Mouse (Mus musculus) neural tube, embryonic 13.5 days (tissue): ENCODE measurements at regions not wholly inside any gene's neighbourhood (a gene's known extent, or its start where the extent isn't known, plus 50 kb on each side); places are given as distances from the start of the nearest gene placed in this dataset.

Source experiments
- ATAC-seq: fragments of 200-750 bp; cut with Nextera tagmentation; 2 replicates; pipeline ENCODE4 v1.8.0; 2017; ENCODE audit warnings: low read depth, mild to moderate bottlenecking, moderate TSS enrichment, moderate library complexity
- H3K27ac ChIP-seq: fragments of 300-500 bp; sonication (generic); replicated peaks from 2 replicates; pipeline ENCODE4 v1.5.1; 2015; ENCODE audit warnings: moderate library complexity, mild to moderate bottlenecking, inconsistent platforms
- H3K27me3 ChIP-seq: fragments of 300-500 bp; sonication (generic); 2 replicates; pipeline ENCODE4 v1.6.1; 2015; ENCODE audit warnings: mild to moderate bottlenecking, inconsistent platforms
- H3K36me3 ChIP-seq: fragments of 300-500 bp; sonication (generic); 2 replicates; pipeline ENCODE4 v1.6.1; 2015; ENCODE audit warnings: mild to moderate bottlenecking, inconsistent platforms
- H3K4me1 ChIP-seq: fragments of 300-500 bp; sonication (generic); replicated peaks from 2 replicates; pipeline ENCODE4 v1.6.1; 2015; ENCODE audit warnings: inconsistent platforms
- H3K4me2 ChIP-seq: fragments of 300-500 bp; sonication (generic); 2 replicates; pipeline ENCODE4 v1.6.1; 2015; ENCODE audit warnings: inconsistent platforms, mild to moderate bottlenecking, moderate library complexity
- H3K4me3 ChIP-seq: fragments of 300-500 bp; sonication (generic); 2 replicates; pipeline ENCODE4 v1.5.1; 2015; ENCODE audit warnings: mild to moderate bottlenecking, inconsistent platforms
- H3K9ac ChIP-seq: fragments of 300-500 bp; sonication (generic); 2 replicates; pipeline ENCODE4 v1.6.1; 2015; ENCODE audit warnings: moderate library complexity, mild to moderate bottlenecking, inconsistent platforms
- H3K9me3 ChIP-seq: fragments of 300-500 bp; sonication (generic); 2 replicates; pipeline ENCODE4 v1.6.1; 2016; ENCODE audit warnings: inconsistent platforms
- WGBS: fragments of 180-500 bp; shearing (Covaris S2); methylation state at CpG from one replicate; pipeline ENCODE4 v1.1.7; 2015; 5-methylcytosine and 5-hydroxymethylcytosine counted together

DNA sequence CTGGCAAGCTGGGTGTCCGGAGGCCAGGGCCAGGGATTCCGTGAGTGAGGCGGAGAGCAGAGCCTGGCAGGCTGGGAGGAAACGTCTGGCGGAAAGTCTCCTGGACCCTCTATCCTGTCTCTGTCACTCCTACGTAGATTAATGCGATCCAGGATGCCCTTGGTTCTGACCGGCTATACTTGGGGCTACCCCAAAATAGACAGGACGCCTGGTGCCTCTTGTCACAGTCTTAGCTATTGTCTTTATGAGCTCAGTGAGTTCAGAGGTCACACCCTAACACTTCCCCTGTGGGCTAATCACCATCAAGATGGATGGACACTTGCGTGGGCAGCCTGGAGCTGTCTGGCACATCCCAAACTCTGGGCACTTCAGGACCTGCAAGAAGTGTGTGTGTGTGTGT, 258.9 kb downstream of the Dhx35 start:
- no peaks in the 10 kb centered on the region for H3K36me3 ChIP-seq
- 70% methylated on average over 10 of the region's 10 CpGs for WGBS
- H3K4me1 ChIP-seq, result peaks cover 10% of the 10 kb centered on the region; the same call in 1 of the 2 replicates
- H3K4me2 ChIP-seq, result no peak overlapping the region
- no peaks in the 10 kb centered on the region for H3K9me3 ChIP-seq
- H3K27ac ChIP-seq, result no peak overlapping the region
- peak; percentile 32; the same call in 1 of the 2 replicates for ATAC-seq
- H3K9ac ChIP-seq, result no peak overlapping the region
- H3K4me3 ChIP-seq, result no peak overlapping the region
- H3K27me3 ChIP-seq, result peaks cover 57% of the 10 kb centered on the region

DNA sequence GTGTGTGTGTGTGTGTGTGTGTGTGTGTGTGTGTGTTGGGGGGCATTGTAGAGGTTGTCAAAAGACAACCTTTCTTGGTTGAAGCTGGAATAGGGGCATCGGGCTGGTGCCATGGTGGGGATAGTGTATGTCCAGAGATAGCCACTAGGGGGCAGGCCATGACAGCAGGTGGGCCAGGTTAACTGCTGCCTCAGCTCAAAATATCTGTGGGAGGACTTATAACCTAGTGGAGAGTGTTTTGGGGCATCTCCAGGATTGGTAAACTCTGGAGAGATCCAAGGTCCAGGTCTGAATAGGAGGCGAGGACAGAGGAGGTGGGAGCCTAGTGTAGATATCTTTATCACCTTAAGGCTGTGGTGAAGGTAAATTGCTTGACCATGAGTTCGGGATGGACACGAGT, 259.3 kb downstream of the Dhx35 start:
- ATAC-seq, result peak; percentile 69
- no peak overlapping the region for H3K4me2 ChIP-seq
- no peaks in the 10 kb centered on the region for H3K36me3 ChIP-seq
- 63% methylated on average over 4 of the region's 4 CpGs for WGBS
- H3K27ac ChIP-seq, result no peak overlapping the region
- no peak overlapping the region for H3K4me3 ChIP-seq
- H3K27me3 ChIP-seq, result peaks cover 59% of the 10 kb centered on the region
- no peak overlapping the region for H3K9ac ChIP-seq
- no peaks in the 10 kb centered on the region for H3K9me3 ChIP-seq
- peaks cover 10% of the 10 kb centered on the region; the same call in 1 of the 2 replicates for H3K4me1 ChIP-seq

DNA sequence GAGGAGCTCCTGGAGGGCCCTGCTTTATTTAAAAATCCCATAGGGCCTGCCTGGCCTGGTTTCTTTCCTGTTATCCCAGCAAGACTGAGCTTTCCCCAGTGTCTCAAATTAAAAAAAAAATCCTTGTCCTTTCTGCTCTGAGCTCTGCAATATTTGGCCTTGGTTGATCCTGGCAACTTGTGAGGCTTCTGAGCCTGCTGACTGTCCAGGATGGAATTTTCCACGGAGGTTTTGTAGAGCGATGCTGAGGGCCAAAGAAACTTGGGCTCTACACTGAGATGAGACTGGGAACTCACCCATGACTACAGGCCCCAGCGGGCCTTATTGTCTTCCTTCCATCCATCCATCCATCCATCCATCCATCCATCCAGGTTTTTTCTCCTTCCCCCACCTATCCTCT, 259.8 kb downstream of the Dhx35 start:
- Histone ChIP-seq H3K4me3 (no peak overlapping the region), H3K27ac (no peak overlapping the region), H3K36me3 (no peaks in the 10 kb centered on the region), H3K9ac (no peak overlapping the region), H3K9me3 (no peaks in the 10 kb centered on the region), H3K27me3 (peaks cover 63% of the 10 kb centered on the region), H3K4me1 (peaks cover 10% of the 10 kb centered on the region; the same call in 1 of the 2 replicates), H3K4me2 (no peak overlapping the region)
- no peak for ATAC-seq
- 86% methylated on average over 3 of the region's 3 CpGs for WGBS

DNA sequence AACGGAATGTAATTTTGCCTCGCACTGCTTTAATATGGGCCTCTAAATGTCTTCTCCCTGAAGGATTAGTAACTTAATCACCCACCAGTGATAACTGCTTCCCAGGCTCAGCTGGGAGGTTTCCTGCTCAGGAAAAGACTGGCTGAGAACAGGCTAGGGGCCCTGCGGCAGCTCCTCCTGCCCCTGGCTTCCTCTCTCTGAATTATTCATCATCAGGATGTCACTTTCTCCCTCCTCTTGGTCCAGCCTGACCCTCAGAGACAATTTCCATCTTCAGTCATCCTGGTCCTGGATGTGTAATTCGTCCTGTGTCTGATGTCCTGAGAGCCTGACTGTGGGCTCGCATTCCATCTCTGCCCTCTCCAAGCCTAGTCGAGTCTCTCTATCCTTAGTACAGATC, 261.2 kb downstream of the Dhx35 start:
- peaks cover 75% of the 10 kb centered on the region for H3K27me3 ChIP-seq
- H3K27ac ChIP-seq, result no peak overlapping the region
- no peak overlapping the region for H3K4me2 ChIP-seq
- no peaks in the 10 kb centered on the region for H3K36me3 ChIP-seq
- H3K9ac ChIP-seq, result no peak overlapping the region
- peaks cover 10% of the 10 kb centered on the region; the same call in 1 of the 2 replicates for H3K4me1 ChIP-seq
- no peak for ATAC-seq
- no peak overlapping the region for H3K4me3 ChIP-seq
- no peaks in the 10 kb centered on the region for H3K9me3 ChIP-seq
- 54% methylated on average over 6 of the region's 6 CpGs for WGBS

DNA sequence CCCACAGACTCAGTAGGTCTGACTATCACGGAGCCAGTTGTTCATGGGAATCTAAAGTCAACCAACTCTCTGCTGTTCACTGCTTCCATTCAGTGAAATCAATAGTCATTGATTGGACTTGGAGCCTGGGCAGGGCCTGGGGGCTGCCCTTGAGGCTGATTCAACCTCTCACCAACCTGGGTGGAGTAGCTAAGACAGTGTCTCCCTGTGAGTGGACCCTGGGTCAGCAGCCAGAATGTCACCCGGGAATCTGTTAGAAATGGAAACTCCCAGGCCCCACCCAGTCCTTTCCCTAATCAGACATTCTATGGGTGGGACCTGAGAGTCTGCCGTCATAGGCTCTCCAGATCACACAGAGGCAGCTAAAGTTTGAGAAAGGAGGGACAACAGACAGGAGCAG, 262.4 kb downstream of the Dhx35 start:
- Histone ChIP-seq H3K4me2 (no peak overlapping the region), H3K4me3 (no peak overlapping the region), H3K27me3 (peaks cover 87% of the 10 kb centered on the region), H3K27ac (no peak overlapping the region), H3K9me3 (no peaks in the 10 kb centered on the region), H3K9ac (no peak overlapping the region), H3K36me3 (no peaks in the 10 kb centered on the region), H3K4me1 (peaks cover 10% of the 10 kb centered on the region; the same call in 1 of the 2 replicates)
- 83% methylated on average over 3 of the region's 3 CpGs for WGBS
- ATAC-seq, result no peak

DNA sequence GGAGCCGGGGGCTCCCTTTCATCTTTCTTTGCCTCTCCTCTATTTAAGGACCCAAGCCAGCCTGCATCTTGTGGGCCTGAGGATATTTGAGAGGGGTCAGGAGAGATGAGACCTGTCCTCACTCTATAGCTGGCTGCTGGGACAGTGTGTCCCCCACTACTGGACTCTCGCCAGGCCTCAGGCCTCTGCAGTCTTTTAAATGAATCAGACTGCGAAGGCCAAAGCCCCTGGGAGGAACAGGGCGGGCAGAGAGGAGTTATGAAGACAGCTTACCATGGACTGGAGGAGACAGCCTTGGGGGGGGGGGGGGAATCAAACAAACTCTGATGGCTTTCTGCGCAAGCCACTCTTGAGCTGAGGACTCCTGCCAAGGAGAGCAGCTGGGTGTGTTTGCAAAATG, 262.9 kb downstream of the Dhx35 start:
- H3K4me2 ChIP-seq, result no peak overlapping the region
- no peak for ATAC-seq
- H3K4me1 ChIP-seq, result peaks cover 10% of the 10 kb centered on the region; the same call in 1 of the 2 replicates
- peaks cover 90% of the 10 kb centered on the region for H3K27me3 ChIP-seq
- no peak overlapping the region for H3K4me3 ChIP-seq
- H3K27ac ChIP-seq, result no peak overlapping the region
- H3K9ac ChIP-seq, result no peak overlapping the region
- no peaks in the 10 kb centered on the region for H3K9me3 ChIP-seq
- 66% methylated on average over 5 of the region's 5 CpGs for WGBS
- H3K36me3 ChIP-seq, result no peaks in the 10 kb centered on the region

DNA sequence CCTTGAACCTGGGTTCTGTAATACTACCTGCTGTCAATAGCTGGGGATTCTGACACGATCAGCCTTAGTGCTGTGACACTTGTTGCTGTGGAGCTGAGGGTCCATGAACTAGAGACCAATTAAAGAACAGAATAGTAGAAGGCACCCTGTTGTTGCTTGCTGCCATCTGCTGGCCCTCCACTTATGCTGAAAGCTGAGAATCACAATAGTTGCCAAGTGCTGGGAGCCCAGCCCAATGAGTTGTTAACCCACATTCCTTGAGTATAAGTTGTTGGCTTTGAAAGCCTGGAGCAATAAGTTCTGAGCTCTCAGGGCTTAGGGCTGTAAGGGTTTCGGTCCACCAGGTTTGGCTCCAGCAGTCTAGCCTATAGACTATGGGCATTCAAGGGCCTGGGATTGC, 267.7 kb downstream of the Dhx35 start:
- H3K27me3 ChIP-seq, result peaks cover 92% of the 10 kb centered on the region
- no peak for ATAC-seq

DNA sequence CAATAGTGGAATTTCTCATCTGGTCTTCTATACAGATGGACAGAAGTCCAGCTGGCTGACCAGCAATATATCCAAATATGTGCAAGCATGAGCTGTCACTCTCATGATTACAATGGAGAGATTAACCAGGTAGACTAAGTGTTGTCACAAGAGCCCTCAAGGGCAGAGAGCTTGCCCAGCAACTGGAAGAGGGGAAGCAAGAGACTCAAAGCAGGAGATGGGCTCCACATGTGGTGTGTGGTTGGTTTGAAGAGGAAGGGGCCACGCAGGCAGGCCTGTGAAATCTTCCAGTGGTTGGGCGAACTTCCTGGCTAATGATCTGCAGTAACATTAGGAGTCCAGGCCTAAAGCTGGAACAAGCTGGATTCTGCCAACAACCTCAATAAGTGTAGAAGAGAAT, 268.1 kb downstream of the Dhx35 start:
- H3K9me3 ChIP-seq, result no peaks in the 10 kb centered on the region
- no peak overlapping the region for H3K9ac ChIP-seq
- H3K4me2 ChIP-seq, result no peak overlapping the region
- no peak overlapping the region for H3K27ac ChIP-seq
- no peak for ATAC-seq
- H3K4me3 ChIP-seq, result no peak overlapping the region
- 89% methylated on average over 2 of the region's 2 CpGs for WGBS
- H3K4me1 ChIP-seq, result peaks cover 6% of the 10 kb centered on the region; the same call in 1 of the 2 replicates
- peaks cover 93% of the 10 kb centered on the region for H3K27me3 ChIP-seq
- no peaks in the 10 kb centered on the region for H3K36me3 ChIP-seq

More for the DNA sequence above, 267.7 kb downstream of the Dhx35 start:
- H3K4me1 ChIP-seq, result peaks cover 6% of the 10 kb centered on the region; the same call in 1 of the 2 replicates
- no peak overlapping the region for H3K4me3 ChIP-seq
- H3K36me3 ChIP-seq, result no peaks in the 10 kb centered on the region
- no peak overlapping the region for H3K9ac ChIP-seq
- no peak overlapping the region for H3K27ac ChIP-seq
- WGBS, result 84% methylated on average over 2 of the region's 2 CpGs
- no peaks in the 10 kb centered on the region for H3K9me3 ChIP-seq
- no peak overlapping the region for H3K4me2 ChIP-seq

DNA sequence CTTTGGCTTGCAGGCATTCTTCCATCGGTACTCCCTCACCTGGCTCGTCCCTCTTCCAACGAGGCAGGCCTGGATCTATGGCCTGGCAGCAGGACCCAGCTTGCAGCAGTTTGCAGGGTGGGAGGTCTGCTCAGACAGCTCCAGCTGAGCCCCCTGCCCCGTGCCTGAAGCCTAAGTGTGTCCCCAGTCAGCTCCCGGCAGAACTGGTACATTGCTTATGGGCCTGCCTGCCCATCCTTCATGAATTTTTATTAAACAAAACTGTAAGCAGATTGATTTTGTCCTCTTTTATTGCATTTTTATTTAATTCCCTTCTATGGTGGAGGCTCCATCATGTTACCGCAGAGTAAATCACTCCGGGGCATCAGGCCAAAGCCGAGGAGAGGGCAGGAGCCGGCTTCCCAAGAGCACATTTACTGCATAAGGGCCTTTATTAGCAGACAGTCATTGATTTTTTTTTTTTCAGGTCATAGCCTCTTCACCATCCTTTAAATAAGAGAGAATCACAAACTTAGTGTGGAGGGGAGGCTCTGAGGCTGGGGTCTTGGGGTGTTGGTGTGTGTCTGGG, 269.9 kb downstream of the Dhx35 start:
- 37% methylated on average over 9 of the region's 9 CpGs for WGBS
- Histone ChIP-seq H3K9ac (no peak overlapping the region), H3K9me3 (no peaks in the 10 kb centered on the region), H3K4me3 (no peak overlapping the region), H3K27me3 (peaks cover 93% of the 10 kb centered on the region), H3K4me1 (peaks cover 16% of the 10 kb centered on the region), H3K4me2 (no peak overlapping the region), H3K27ac (no peak overlapping the region), H3K36me3 (no peaks in the 10 kb centered on the region)
- no peak for ATAC-seq

DNA sequence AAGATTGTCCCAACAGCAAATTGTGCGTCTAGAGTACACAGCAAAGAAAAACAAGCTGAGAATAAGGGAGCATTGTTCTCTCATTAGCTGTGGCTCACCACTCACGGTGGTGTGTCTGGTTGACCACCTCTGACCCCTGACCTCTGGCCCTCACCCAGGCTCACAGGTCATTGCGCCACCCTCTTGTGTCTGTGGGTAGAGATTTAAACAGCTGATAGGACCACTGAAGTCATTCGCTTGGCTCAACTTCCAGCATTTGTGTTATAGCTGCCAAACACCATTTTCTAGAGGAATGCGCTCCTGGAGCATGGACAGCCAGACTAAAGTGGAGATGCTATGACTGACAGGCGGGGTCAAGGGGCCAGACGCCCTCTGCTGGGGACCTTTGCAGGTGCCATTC, 272.9 kb downstream of the Dhx35 start:
- Histone ChIP-seq H3K27me3 (peaks cover 94% of the 10 kb centered on the region), H3K36me3 (no peaks in the 10 kb centered on the region), H3K9me3 (no peaks in the 10 kb centered on the region; the same call in 1 of the 2 replicates)

DNA sequence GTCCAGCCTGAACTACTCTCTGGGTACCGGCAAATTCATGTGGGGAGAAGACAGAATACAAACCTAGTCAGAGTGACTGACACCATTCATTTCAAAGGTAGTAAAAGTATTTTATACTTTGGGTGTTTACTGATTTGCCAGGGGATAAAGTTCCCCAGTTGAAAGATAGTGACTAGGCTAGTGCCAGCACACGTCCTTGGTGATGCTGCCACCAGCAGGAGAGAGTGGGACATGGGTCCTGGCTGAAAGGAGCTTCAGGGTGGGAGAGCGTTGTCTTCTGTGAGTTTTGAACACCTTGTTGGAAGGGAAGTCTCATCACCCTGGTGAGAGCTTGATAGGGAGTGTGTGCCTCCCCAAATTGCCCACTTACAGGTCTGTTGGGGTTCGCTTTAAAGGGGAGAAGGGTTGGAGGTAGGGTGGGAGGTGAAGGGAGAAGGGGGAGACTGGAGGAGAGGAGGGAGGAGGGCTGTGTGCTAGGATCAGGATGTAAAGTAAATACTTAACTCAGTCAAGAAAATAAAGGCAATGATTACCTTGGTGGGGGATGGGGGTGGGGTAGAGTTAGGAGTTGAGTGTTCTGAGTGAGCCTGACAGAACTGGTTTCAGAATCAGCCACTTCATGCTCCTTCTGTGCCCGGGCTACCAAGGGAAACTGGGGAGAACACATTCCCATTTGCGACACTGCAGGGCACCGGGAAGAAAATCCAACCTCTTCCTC, 273.9 kb downstream of the Dhx35 start:
- Histone ChIP-seq H3K9ac (no peak overlapping the region), H3K4me2 (no peak overlapping the region), H3K36me3 (no peaks in the 10 kb centered on the region), H3K27ac (no peak overlapping the region), H3K9me3 (no peaks in the 10 kb centered on the region; the same call in 1 of the 2 replicates), H3K27me3 (peaks cover 94% of the 10 kb centered on the region), H3K4me3 (no peak overlapping the region), H3K4me1 (peaks cover 18% of the 10 kb centered on the region)
- no peak for ATAC-seq
- WGBS, result 40% methylated on average over 7 of the region's 7 CpGs

More for the DNA sequence above, 272.9 kb downstream of the Dhx35 start:
- no peak overlapping the region for H3K9ac ChIP-seq
- H3K4me2 ChIP-seq, result no peak overlapping the region
- H3K4me1 ChIP-seq, result peaks cover 18% of the 10 kb centered on the region
- ATAC-seq, result no peak
- 38% methylated on average over 7 of the region's 7 CpGs for WGBS
- H3K27ac ChIP-seq, result no peak overlapping the region
- H3K4me3 ChIP-seq, result no peak overlapping the region

DNA sequence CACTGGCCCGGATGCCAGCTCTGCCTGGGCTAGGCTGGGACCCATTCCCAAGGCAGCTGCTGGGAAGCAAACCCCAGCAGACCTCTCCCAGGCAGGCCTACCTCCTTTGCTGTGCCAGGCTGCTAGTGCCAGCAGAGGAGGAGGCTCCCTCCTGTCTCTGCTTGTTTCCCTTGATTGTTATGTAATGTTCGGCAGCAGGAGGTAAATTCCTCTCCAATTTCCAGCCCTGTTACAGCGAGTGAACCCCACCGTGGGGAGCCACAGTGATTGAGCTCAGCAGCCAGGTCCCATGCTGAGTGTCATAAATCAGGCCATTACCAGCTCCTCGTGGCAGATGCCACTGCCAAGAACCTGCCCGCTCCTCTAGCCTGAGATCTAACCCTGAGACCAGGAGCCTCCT, 274.6 kb downstream of the Dhx35 start:
- H3K4me2 ChIP-seq, result no peak overlapping the region
- no peaks in the 10 kb centered on the region; the same call in 1 of the 2 replicates for H3K9me3 ChIP-seq
- no peaks in the 10 kb centered on the region for H3K36me3 ChIP-seq
- H3K4me1 ChIP-seq, result peaks cover 18% of the 10 kb centered on the region
- no peak overlapping the region for H3K4me3 ChIP-seq
- H3K27ac ChIP-seq, result no peak overlapping the region
- peaks cover 97% of the 10 kb centered on the region for H3K27me3 ChIP-seq
- 4% methylated on average over 6 of the region's 6 CpGs for WGBS
- ATAC-seq, result peak; percentile 86
- H3K9ac ChIP-seq, result no peak overlapping the region
